Mouse (Mus musculus) lung, adult 2 months (tissue): Measurements from ENCODE around the gene Cog5.

Experiments used
- CTCF ChIP-seq: fragments of 200-500 bp; IDR thresholded peaks from 2 replicates; pipeline ENCODE4 v1.5.1; 2011; ENCODE audit warnings: mild to moderate bottlenecking, low read length, control low read depth; ENCODE audit not compliant: insufficient read depth
- POLR2A ChIP-seq: fragments of 200-500 bp; IDR thresholded peaks from 2 replicates; pipeline ENCODE4 v1.6.1; 2011; ENCODE audit warnings: low read depth, mild to moderate bottlenecking, control low read depth, low read length, borderline replicate concordance; ENCODE audit errors: extremely low read depth

DNA sequence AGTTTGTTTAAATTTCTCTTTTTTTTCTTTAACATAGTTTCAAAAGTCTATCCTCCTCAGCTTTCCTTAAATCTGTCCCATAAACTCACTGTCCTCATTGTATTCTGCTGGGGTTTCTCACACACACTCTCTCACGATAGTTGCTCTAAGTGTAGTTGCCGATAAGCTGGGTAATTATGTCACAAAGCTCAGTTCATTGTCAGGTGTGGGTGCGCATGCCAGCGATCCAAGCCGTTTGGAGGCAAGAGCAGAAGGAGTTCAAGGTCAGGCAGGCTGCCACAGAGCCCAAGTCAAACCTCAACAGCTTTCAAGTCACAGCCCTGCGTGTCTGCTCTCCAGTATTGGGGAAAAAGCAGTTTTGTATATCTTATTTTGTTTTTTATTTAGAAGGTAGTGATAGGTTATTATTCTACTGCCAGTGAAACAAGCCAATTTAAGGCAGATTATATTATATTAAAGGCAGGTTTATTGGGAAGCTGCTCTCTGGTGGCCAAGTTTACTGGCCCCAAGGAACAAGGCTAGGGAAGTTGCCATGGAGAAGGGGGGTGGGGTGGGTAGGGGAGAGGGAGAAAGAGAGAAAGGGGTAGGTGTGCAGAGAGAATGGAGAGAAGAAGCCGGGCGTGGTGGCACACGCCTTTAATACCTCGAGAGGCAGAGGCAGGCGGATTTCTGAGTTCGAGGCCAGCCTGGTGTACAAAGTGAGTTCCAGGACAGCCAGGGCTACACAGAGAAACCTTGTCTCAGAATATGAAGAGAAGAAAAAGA lies 71.0 kb downstream of the Cog5 start:
- TF ChIP-seq CTCF (no peak), POLR2A (no peak)
